Mouse (Mus musculus): ENCODE measurements around the gene Nrip2. TPM values are rescaled to one million over a fixed set of nuclear protein-coding genes. Genes with fewer than 3 reads are reported as not detected.

The Nrip2 gene
- polyA plus RNA-seq, 1 experiment from 2014 or later = 5.0 TPM

GRCm38 (mm10) chr6:128425046-128425445, 25.9 kb downstream of the Nrip2 start:
- 19% methylated on average over 9 of the region's 9 CpGs for whole genome bisulfite sequencing
- peaks cover 28% of the 10 kb centered on the region for H3K36me3 ChIP-seq
- peak overlapping the region; percentile 99 for H3K27ac ChIP-seq
- peak overlapping the region; percentile 51 for H3K4me2 ChIP-seq
- H3K4me3 ChIP-seq = peak overlapping the region; percentile 64
- peak overlapping the region; percentile 81; the same call in 1 of the 2 replicates for H3K9ac ChIP-seq
- peaks cover 6% of the 10 kb centered on the region; the same call in 1 of the 2 replicates for H3K4me1 ChIP-seq
- no peak for ATAC-seq (ENCODE audit: insufficient number of reproducible peaks, low FRiP score, low TSS enrichment, low read depth)
- no peaks in the 10 kb centered on the region for H3K27me3 ChIP-seq
- H3K9me3 ChIP-seq = no peaks in the 10 kb centered on the region

- H3K4me1 ChIP-seq = peaks cover 6% of the 10 kb centered on the region; the same call in 1 of the 2 replicates
- no peak overlapping the region for H3K9ac ChIP-seq
- ATAC-seq (ENCODE audit: insufficient number of reproducible peaks, low FRiP score, low TSS enrichment, low read depth) = no peak
- 94% methylated on average over 5 of the region's 5 CpGs for WGBS
- H3K9me3 ChIP-seq = no peaks in the 10 kb centered on the region
- H3K27ac ChIP-seq = no peak overlapping the region
- H3K27me3 ChIP-seq = no peaks in the 10 kb centered on the region
- H3K4me3 ChIP-seq = no peak overlapping the region
- no peak overlapping the region for H3K4me2 ChIP-seq
- H3K36me3 ChIP-seq = peaks cover 47% of the 10 kb centered on the region
Measured at GRCm38 (mm10) chr6:128427571-128427970, 28.5 kb downstream of the Nrip2 start.

GRCm38 (mm10) chr6:128429300-128429699, 30.2 kb downstream of the Nrip2 start:
- no peaks in the 10 kb centered on the region for H3K9me3 ChIP-seq
- no peak overlapping the region for H3K4me3 ChIP-seq
- peaks cover 3% of the 10 kb centered on the region; the same call in 1 of the 2 replicates for H3K4me1 ChIP-seq
- WGBS = 100% methylated on average over 2 of the region's 2 CpGs
- H3K4me2 ChIP-seq = no peak overlapping the region
- no peak overlapping the region for H3K27ac ChIP-seq
- ATAC-seq (ENCODE audit: insufficient number of reproducible peaks, low FRiP score, low TSS enrichment, low read depth) = no peak
- peaks cover 64% of the 10 kb centered on the region for H3K36me3 ChIP-seq
- H3K9ac ChIP-seq = no peak overlapping the region
- no peaks in the 10 kb centered on the region for H3K27me3 ChIP-seq

GRCm38 (mm10) chr6:128429826-128430225, 30.7 kb downstream of the Nrip2 start:
- Histone ChIP-seq H3K9ac (no peak overlapping the region), H3K4me2 (no peak overlapping the region), H3K36me3 (peaks cover 69% of the 10 kb centered on the region), H3K27me3 (no peaks in the 10 kb centered on the region), H3K27ac (no peak overlapping the region), H3K4me3 (no peak overlapping the region), H3K9me3 (no peaks in the 10 kb centered on the region), H3K4me1 (peaks cover 3% of the 10 kb centered on the region; the same call in 1 of the 2 replicates)
- ATAC-seq (ENCODE audit: insufficient number of reproducible peaks, low FRiP score, low TSS enrichment, low read depth) = peak; percentile 12; the same call in 1 of the 2 replicates
- WGBS = 90% methylated on average over 6 of the region's 6 CpGs

GRCm38 (mm10) chr6:128432356-128432915, 33.3 kb downstream of the Nrip2 start:
- H3K27ac ChIP-seq = no peak overlapping the region
- peaks cover 16% of the 10 kb centered on the region for H3K4me1 ChIP-seq
- H3K27me3 ChIP-seq = no peaks in the 10 kb centered on the region
- no peaks in the 10 kb centered on the region for H3K9me3 ChIP-seq
- 90% methylated on average over 13 of the region's 13 CpGs for WGBS
- no peak overlapping the region for H3K9ac ChIP-seq
- H3K4me2 ChIP-seq = no peak overlapping the region
- no peak for ATAC-seq (ENCODE audit: insufficient number of reproducible peaks, low FRiP score, low TSS enrichment, low read depth)
- peaks cover 86% of the 10 kb centered on the region for H3K36me3 ChIP-seq
- no peak overlapping the region for H3K4me3 ChIP-seq

- Histone ChIP-seq H3K4me3 (no peak overlapping the region), H3K27ac (no peak overlapping the region), H3K4me2 (no peak overlapping the region), H3K4me1 (peaks cover 16% of the 10 kb centered on the region), H3K9me3 (no peaks in the 10 kb centered on the region), H3K9ac (no peak overlapping the region), H3K36me3 (peaks cover 76% of the 10 kb centered on the region), H3K27me3 (no peaks in the 10 kb centered on the region)
- ATAC-seq (ENCODE audit: insufficient number of reproducible peaks, low FRiP score, low TSS enrichment, low read depth) = no peak
- 89% methylated on average over 13 of the region's 13 CpGs for WGBS
Measured at GRCm38 (mm10) chr6:128433566-128433965, 34.5 kb downstream of the Nrip2 start.

GRCm38 (mm10) chr6:128435474-128435873, 36.4 kb downstream of the Nrip2 start:
- H3K4me3 ChIP-seq = no peak overlapping the region
- H3K36me3 ChIP-seq = peaks cover 58% of the 10 kb centered on the region
- no peaks in the 10 kb centered on the region for H3K27me3 ChIP-seq
- ATAC-seq (ENCODE audit: insufficient number of reproducible peaks, low FRiP score, low TSS enrichment, low read depth) = no peak
- no peak overlapping the region for H3K9ac ChIP-seq
- no peak overlapping the region for H3K27ac ChIP-seq
- no peak overlapping the region for H3K4me2 ChIP-seq
- H3K4me1 ChIP-seq = peaks cover 24% of the 10 kb centered on the region
- H3K9me3 ChIP-seq = no peaks in the 10 kb centered on the region
- 81% methylated on average over 5 of the region's 5 CpGs for WGBS

GRCm38 (mm10) chr6:128436356-128437005, 37.4 kb downstream of the Nrip2 start:
- peaks cover 50% of the 10 kb centered on the region for H3K36me3 ChIP-seq
- H3K4me1 ChIP-seq = peaks cover 24% of the 10 kb centered on the region
- peak overlapping the region; percentile 80 for H3K4me2 ChIP-seq
- no peak for ATAC-seq (ENCODE audit: insufficient number of reproducible peaks, low FRiP score, low TSS enrichment, low read depth)
- no peaks in the 10 kb centered on the region for H3K9me3 ChIP-seq
- 90% methylated on average over 8 of the region's 8 CpGs for WGBS
- peak overlapping the region; percentile 11; the same call in 1 of the 2 replicates for H3K9ac ChIP-seq
- no peaks in the 10 kb centered on the region for H3K27me3 ChIP-seq
- H3K4me3 ChIP-seq = peak overlapping the region; percentile 98
- H3K27ac ChIP-seq = no peak overlapping the region

- 2% methylated on average over 10 of the region's 10 CpGs for WGBS
- Histone ChIP-seq H3K27me3 (no peaks in the 10 kb centered on the region), H3K9me3 (no peaks in the 10 kb centered on the region), H3K4me2 (peak overlapping the region; percentile 80), H3K36me3 (peaks cover 42% of the 10 kb centered on the region), H3K4me1 (peaks cover 24% of the 10 kb centered on the region), H3K27ac (peak overlapping the region; percentile 94), H3K4me3 (peak overlapping the region; percentile 98), H3K9ac (peak overlapping the region; percentile 90)
- ATAC-seq (ENCODE audit: insufficient number of reproducible peaks, low FRiP score, low TSS enrichment, low read depth) = no peak
Measured at GRCm38 (mm10) chr6:128437288-128437687, 38.2 kb downstream of the Nrip2 start.

- no peaks in the 10 kb centered on the region for H3K27me3 ChIP-seq
- H3K9me3 ChIP-seq = no peaks in the 10 kb centered on the region
- H3K4me1 ChIP-seq = peaks cover 24% of the 10 kb centered on the region
- ATAC-seq (ENCODE audit: insufficient number of reproducible peaks, low FRiP score, low TSS enrichment, low read depth) = peak; percentile 71
- peak overlapping the region; percentile 98 for H3K4me3 ChIP-seq
- peak overlapping the region; percentile 94 for H3K27ac ChIP-seq
- H3K4me2 ChIP-seq = peak overlapping the region; percentile 80
- peaks cover 37% of the 10 kb centered on the region for H3K36me3 ChIP-seq
- peak overlapping the region; percentile 90 for H3K9ac ChIP-seq
- under 1% methylated on average over 50 of the region's 52 CpGs for WGBS
Measured at GRCm38 (mm10) chr6:128437731-128438316, 38.7 kb downstream of the Nrip2 start.

GRCm38 (mm10) chr6:128438317-128438870, 39.3 kb downstream of the Nrip2 start, which contains the start of gene Fkbp4:
Fkbp4 (minus strand) TSS chr6:128438677.
- Histone ChIP-seq H3K27ac (peak within 1 kb of the TSS; percentile 94), H3K9ac (peak within 1 kb of the TSS; percentile 90), H3K4me3 (peak within 1 kb of the TSS; percentile 98), H3K4me1 (peaks cover 24% of the 10 kb centered on the region), H3K4me2 (peak within 1 kb of the TSS; percentile 80), H3K27me3 (no peaks in the 10 kb centered on the region), H3K36me3 (peaks cover 31% of the 10 kb centered on the region), H3K9me3 (no peaks in the 10 kb centered on the region)
- under 1% methylated on average over 65 of the region's 67 CpGs for WGBS
- peak; percentile 92 for ATAC-seq (ENCODE audit: insufficient number of reproducible peaks, low FRiP score, low TSS enrichment, low read depth)
